Mouse (Mus musculus) hindbrain, embryonic 11.5 days (tissue): ENCODE measurements around the gene Ahdc1. TPM values are rescaled to one million over a fixed set of nuclear protein-coding genes. Genes with fewer than 3 reads are reported as not detected.
A peak's percentile ranks its signal among the peaks of the same experiment; 100 is the strongest.

Experiments used
- ATAC-seq: fragments of 200-750 bp; cut with Nextera tagmentation; 2 replicates; pipeline ENCODE4 v1.8.0; 2017; ENCODE audit warnings: mild to moderate bottlenecking, moderate TSS enrichment, moderate library complexity; ENCODE audit not compliant: low FRiP score
- DNase-seq: peaks from one replicate; pipeline ENCODE4 v3.0.0-alpha.2; 2015; ENCODE audit warnings: low spot score
- H3K27ac ChIP-seq: fragments of 300-500 bp; sonication (generic); 2 replicates; pipeline ENCODE4 v1.5.1; 2014; ENCODE audit warnings: mild to moderate bottlenecking, low read depth, low read length
- H3K27me3 ChIP-seq: fragments of 300-500 bp; sonication (generic); 2 replicates; pipeline ENCODE4 v1.6.1; 2014; ENCODE audit warnings: mild to moderate bottlenecking, low read length, moderate library complexity, mixed read lengths; ENCODE audit not compliant: control insufficient read depth, insufficient read depth
- H3K36me3 ChIP-seq: fragments of 300-500 bp; sonication (generic); 2 replicates; pipeline ENCODE4 v1.6.1; 2014; ENCODE audit warnings: mild to moderate bottlenecking, low read length, moderate library complexity, mixed read lengths; ENCODE audit not compliant: control insufficient read depth, insufficient read depth
- H3K4me1 ChIP-seq: fragments of 300-500 bp; sonication (generic); replicated peaks from 2 replicates; pipeline ENCODE4 v1.6.1; 2014; ENCODE audit warnings: low read length, mixed read lengths; ENCODE audit not compliant: control insufficient read depth, insufficient read depth
- H3K4me2 ChIP-seq: fragments of 300-500 bp; sonication (generic); replicated peaks from 2 replicates; pipeline ENCODE4 v1.6.1; 2014; ENCODE audit warnings: mild to moderate bottlenecking, low read depth, low read length
- H3K4me3 ChIP-seq: fragments of 300-500 bp; sonication (generic); 2 replicates; pipeline ENCODE4 v1.5.1; 2014; ENCODE audit warnings: low read depth, low read length
- H3K9ac ChIP-seq: fragments of 300-500 bp; sonication (generic); 2 replicates; pipeline ENCODE4 v1.6.1; 2014; ENCODE audit warnings: low read depth, low read length
- H3K9me3 ChIP-seq: fragments of 300-500 bp; sonication (generic); 2 replicates; pipeline ENCODE4 v1.6.1; 2016; ENCODE audit warnings: low read length; ENCODE audit not compliant: control insufficient read depth
- WGBS: fragments of 180-500 bp; shearing (Covaris S2); extraction: QIAGEN DNeasy Blood & Tissue Kit; methylation state at CpG from one replicate; pipeline ENCODE4 v1.1.7; 2014; 5-methylcytosine and 5-hydroxymethylcytosine counted together
- polyA plus RNA-seq: library from polyadenylated mRNA; unstranded; fragments of >200 nt; fragmentation: Nextera tagmentation; extraction: Ambion mirVana; gene quantifications from 2 replicates; pipeline ENCODE4 v1.2.1, GENCODE M21; 2014

The Ahdc1 gene
- polyA plus RNA-seq, 1 experiment from 2014 or later: 9.0 TPM

- WGBS: 73% methylated on average over 14 of the region's 14 CpGs
Observed at GRCm38 (mm10) chr4:133115721-133116429, 104.8 kb downstream of the Ahdc1 start.

GRCm38 (mm10) chr4:133116756-133117470, 105.9 kb downstream of the Ahdc1 start:
- Histone ChIP-seq H3K9ac (no peak overlapping the region), H3K4me1 (peaks cover 2% of the 10 kb centered on the region; the same call in 1 of the 2 replicates)

More at GRCm38 (mm10) chr4:133115721-133116429, 104.8 kb downstream of the Ahdc1 start:
- DNase-seq: no peak
- H3K9ac ChIP-seq: no peak overlapping the region
- H3K36me3 ChIP-seq: no peaks in the 10 kb centered on the region
- no peaks in the 10 kb centered on the region for H3K9me3 ChIP-seq
- no peak overlapping the region for H3K4me3 ChIP-seq
- H3K4me2 ChIP-seq: no peak overlapping the region
- peaks cover 2% of the 10 kb centered on the region; the same call in 1 of the 2 replicates for H3K4me1 ChIP-seq
- no peaks in the 10 kb centered on the region for H3K27me3 ChIP-seq
- H3K27ac ChIP-seq: no peak overlapping the region
- no peak for ATAC-seq

GRCm38 (mm10) chr4:133117556-133118411, 106.7 kb downstream of the Ahdc1 start:
- H3K27me3 ChIP-seq: no peaks in the 10 kb centered on the region
- H3K4me3 ChIP-seq: no peak overlapping the region
- peak overlapping the region; percentile 75 for H3K27ac ChIP-seq
- DNase-seq: peak; percentile 28
- no peak overlapping the region for H3K9ac ChIP-seq
- H3K9me3 ChIP-seq: no peaks in the 10 kb centered on the region
- WGBS: 31% methylated on average over 17 of the region's 18 CpGs
- no peak overlapping the region for H3K4me2 ChIP-seq
- ATAC-seq: no peak
- no peaks in the 10 kb centered on the region for H3K36me3 ChIP-seq
- H3K4me1 ChIP-seq: peaks cover 2% of the 10 kb centered on the region; the same call in 1 of the 2 replicates

More at GRCm38 (mm10) chr4:133116756-133117470, 105.9 kb downstream of the Ahdc1 start:
- 59% methylated on average over 3 of the region's 3 CpGs for WGBS
- H3K4me3 ChIP-seq: no peak overlapping the region
- no peaks in the 10 kb centered on the region for H3K9me3 ChIP-seq
- no peak for ATAC-seq
- H3K27me3 ChIP-seq: no peaks in the 10 kb centered on the region
- no peak overlapping the region for H3K4me2 ChIP-seq
- DNase-seq: no peak
- no peaks in the 10 kb centered on the region for H3K36me3 ChIP-seq
- H3K27ac ChIP-seq: peak overlapping the region; percentile 75

- WGBS: 90% methylated on average over 6 of the region's 6 CpGs
- Histone ChIP-seq H3K36me3 (no peaks in the 10 kb centered on the region), H3K4me2 (no peak overlapping the region), H3K27ac (no peak overlapping the region), H3K9ac (no peak overlapping the region), H3K9me3 (no peaks in the 10 kb centered on the region), H3K4me3 (no peak overlapping the region), H3K27me3 (no peaks in the 10 kb centered on the region), H3K4me1 (peaks cover 2% of the 10 kb centered on the region; the same call in 1 of the 2 replicates)
- ATAC-seq (no peak), DNase-seq (no peak)
Observed at GRCm38 (mm10) chr4:133118775-133119375, 107.8 kb downstream of the Ahdc1 start.

- Histone ChIP-seq H3K9ac (no peak overlapping the region), H3K27ac (no peak overlapping the region), H3K36me3 (no peaks in the 10 kb centered on the region), H3K4me3 (no peak overlapping the region), H3K9me3 (no peaks in the 10 kb centered on the region), H3K4me2 (no peak overlapping the region), H3K4me1 (peaks cover 2% of the 10 kb centered on the region; the same call in 1 of the 2 replicates), H3K27me3 (no peaks in the 10 kb centered on the region)
- no peak for DNase-seq
- 86% methylated on average over 6 of the region's 6 CpGs for WGBS
- no peak for ATAC-seq
Observed at GRCm38 (mm10) chr4:133119579-133119978, 108.5 kb downstream of the Ahdc1 start.

GRCm38 (mm10) chr4:133120833-133121321, 109.8 kb downstream of the Ahdc1 start:
- Histone ChIP-seq H3K4me2 (no peak overlapping the region), H3K27ac (no peak overlapping the region), H3K9ac (0 out of 2 replicates have a peak overlapping the region, but pooled peaks have one; percentile 2), H3K27me3 (no peaks in the 10 kb centered on the region), H3K4me1 (peaks cover 2% of the 10 kb centered on the region; the same call in 1 of the 2 replicates), H3K36me3 (no peaks in the 10 kb centered on the region), H3K4me3 (no peak overlapping the region), H3K9me3 (no peaks in the 10 kb centered on the region)
- WGBS: 14% methylated on average over 11 of the region's 11 CpGs
- no peak for DNase-seq
- ATAC-seq: no peak

GRCm38 (mm10) chr4:133121416-133121815, 110.4 kb downstream of the Ahdc1 start:
- H3K4me1 ChIP-seq: peaks cover 2% of the 10 kb centered on the region; the same call in 1 of the 2 replicates
- H3K9ac ChIP-seq: no peak overlapping the region
- H3K27me3 ChIP-seq: no peaks in the 10 kb centered on the region
- no peak overlapping the region for H3K4me3 ChIP-seq
- no peak overlapping the region for H3K4me2 ChIP-seq
- ATAC-seq: no peak
- H3K27ac ChIP-seq: no peak overlapping the region
- WGBS: 67% methylated on average over 1 of the region's 1 CpGs
- no peaks in the 10 kb centered on the region for H3K36me3 ChIP-seq
- H3K9me3 ChIP-seq: no peaks in the 10 kb centered on the region
- DNase-seq: no peak
